Mouse (Mus musculus) midbrain, embryonic 13.5 days (tissue): ENCODE measurements around the gene Gtf2h1. TPM values are rescaled to one million over a fixed set of nuclear protein-coding genes. Genes with fewer than 3 reads are reported as not detected.

Source experiments
- ATAC-seq: fragments of 200-750 bp; cut with Nextera tagmentation; 2 replicates; pipeline ENCODE4 v1.8.0; 2017; ENCODE audit warnings: mild to moderate bottlenecking, moderate TSS enrichment, moderate library complexity
- H3K27ac ChIP-seq: fragments of 300-500 bp; sonication (generic); 2 replicates; pipeline ENCODE4 v1.5.1; 2015; ENCODE audit warnings: inconsistent platforms, mild to moderate bottlenecking, moderate library complexity
- H3K27me3 ChIP-seq: fragments of 300-500 bp; sonication (generic); 2 replicates; pipeline ENCODE4 v1.6.1; 2015; ENCODE audit warnings: mild to moderate bottlenecking, inconsistent platforms
- H3K36me3 ChIP-seq: fragments of 300-500 bp; sonication (generic); 2 replicates; pipeline ENCODE4 v1.6.1; 2015; ENCODE audit warnings: mild to moderate bottlenecking, inconsistent platforms
- H3K4me1 ChIP-seq: fragments of 300-500 bp; sonication (generic); replicated peaks from 2 replicates; pipeline ENCODE4 v1.6.1; 2015; ENCODE audit warnings: inconsistent platforms
- H3K4me2 ChIP-seq: fragments of 300-500 bp; sonication (generic); replicated peaks from 2 replicates; pipeline ENCODE4 v1.6.1; 2015; ENCODE audit warnings: moderate library complexity, mild to moderate bottlenecking, inconsistent platforms
- H3K4me3 ChIP-seq: fragments of 300-500 bp; sonication (generic); replicated peaks from 2 replicates; pipeline ENCODE4 v1.5.1; 2015; ENCODE audit warnings: mild to moderate bottlenecking, inconsistent platforms
- H3K9ac ChIP-seq: fragments of 300-500 bp; sonication (generic); replicated peaks from 2 replicates; pipeline ENCODE4 v1.6.1; 2015; ENCODE audit warnings: mild to moderate bottlenecking, inconsistent platforms
- H3K9me3 ChIP-seq: fragments of 300-500 bp; sonication (generic); 2 replicates; pipeline ENCODE4 v1.6.1; 2016; ENCODE audit warnings: mild to moderate bottlenecking, inconsistent platforms
- WGBS: fragments of 180-500 bp; shearing (Covaris S2); methylation state at CpG from one replicate; pipeline ENCODE4 v1.1.7; 2015; 5-methylcytosine and 5-hydroxymethylcytosine counted together
- polyA plus RNA-seq: library from polyadenylated mRNA; unstranded; fragments of >200 nt; fragmentation: Nextera tagmentation; extraction: Ambion mirVana; gene quantifications from 2 replicates; pipeline ENCODE4 v1.2.1, GENCODE M21; 2015

The Gtf2h1 gene
- polyA plus RNA-seq, 1 experiment from 2014 or later: 48.4 TPM

DNA sequence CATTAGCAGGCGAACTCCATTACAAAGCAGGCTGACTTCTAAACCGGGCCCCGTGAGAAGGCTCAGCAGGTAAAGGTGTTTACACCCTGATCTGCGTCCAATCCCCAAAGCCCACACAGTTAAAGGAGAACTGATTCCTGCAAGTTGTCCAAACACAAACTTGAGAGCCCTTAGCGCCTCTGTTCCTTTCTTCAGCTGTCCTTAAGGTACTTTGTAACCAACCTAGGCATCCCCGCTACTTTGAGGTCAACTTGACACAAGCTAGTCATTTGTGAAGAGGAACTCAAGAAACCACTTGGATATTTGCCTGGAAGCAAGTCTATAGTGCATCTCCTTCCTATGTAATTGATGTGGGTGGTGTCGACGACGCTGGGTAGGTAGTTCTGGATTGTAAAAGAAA is 61.5 kb downstream of the Gtf2h1 start:
- no peak overlapping the region for H3K27ac ChIP-seq
- H3K36me3 ChIP-seq: peaks cover 35% of the 10 kb centered on the region
- H3K4me1 ChIP-seq: no peaks in the 10 kb centered on the region
- no peaks in the 10 kb centered on the region for H3K9me3 ChIP-seq
- 79% methylated on average over 9 of the region's 9 CpGs for WGBS
- ATAC-seq: no peak
- no peaks in the 10 kb centered on the region for H3K27me3 ChIP-seq
- no peak overlapping the region for H3K4me3 ChIP-seq
- H3K9ac ChIP-seq: no peak overlapping the region
- no peak overlapping the region for H3K4me2 ChIP-seq

DNA sequence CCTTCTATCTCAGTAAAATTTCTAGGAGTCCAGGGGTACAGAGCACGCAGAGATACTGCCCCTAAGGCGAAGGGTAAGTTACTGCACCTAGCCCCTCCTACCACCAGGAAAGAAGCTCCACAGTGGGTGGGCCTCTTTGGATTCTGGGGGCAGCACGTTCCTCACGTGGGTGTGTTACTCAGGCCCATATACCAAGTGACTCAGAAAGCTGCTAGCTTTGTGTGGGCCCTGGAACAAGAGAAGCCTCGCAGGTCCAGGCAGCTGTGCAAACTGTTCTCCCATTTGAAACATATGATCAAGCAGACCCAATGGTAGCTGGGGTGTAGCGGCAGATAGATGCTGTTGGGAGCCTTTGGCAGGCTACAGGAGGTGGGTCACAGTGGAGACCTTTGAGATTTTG is 63.1 kb downstream of the Gtf2h1 start:
- WGBS: 61% methylated on average over 6 of the region's 6 CpGs
- H3K4me1 ChIP-seq: no peaks in the 10 kb centered on the region
- no peak overlapping the region for H3K4me2 ChIP-seq
- no peak overlapping the region for H3K27ac ChIP-seq
- no peak overlapping the region for H3K4me3 ChIP-seq
- H3K9me3 ChIP-seq: no peaks in the 10 kb centered on the region
- H3K9ac ChIP-seq: no peak overlapping the region
- peaks cover 19% of the 10 kb centered on the region for H3K36me3 ChIP-seq
- ATAC-seq: no peak
- H3K27me3 ChIP-seq: no peaks in the 10 kb centered on the region

GRCm38 (mm10) chr7:46860996-46861395 is 65.1 kb downstream of the Gtf2h1 start, which contains the start of gene Ldhc:
TSS of gene Ldhc (plus strand) at chr7:46861203.
- Histone ChIP-seq H3K4me2 (no peak within 1 kb of the TSS), H3K36me3 (no peaks in the 10 kb centered on the region), H3K4me1 (no peaks in the 10 kb centered on the region), H3K4me3 (no peak within 1 kb of the TSS), H3K27ac (no peak within 1 kb of the TSS), H3K9me3 (no peaks in the 10 kb centered on the region), H3K9ac (no peak within 1 kb of the TSS), H3K27me3 (no peaks in the 10 kb centered on the region)
- no peak for ATAC-seq
- 44% methylated on average over 10 of the region's 10 CpGs for WGBS

- Histone ChIP-seq H3K27ac (no peak overlapping the region), H3K9me3 (no peaks in the 10 kb centered on the region), H3K4me2 (no peak overlapping the region), H3K9ac (no peak overlapping the region), H3K27me3 (no peaks in the 10 kb centered on the region), H3K4me1 (no peaks in the 10 kb centered on the region), H3K4me3 (no peak overlapping the region), H3K36me3 (no peaks in the 10 kb centered on the region)
- 81% methylated on average over 4 of the region's 4 CpGs for WGBS
- ATAC-seq: no peak
Measured at GRCm38 (mm10) chr7:46871988-46872387, 76.1 kb downstream of the Gtf2h1 start.

Other genes starting within 250 kb of the Gtf2h1 start
- 28.9 and 30.0 TPM in 2 replicates for gene Sergef, start 156.3 kb upstream of the Gtf2h1 start, polyA plus RNA-seq
- 0.12 and 0.41 TPM in 2 replicates for gene Tph1, start 123.6 kb upstream of the Gtf2h1 start, polyA plus RNA-seq
- 19.0 and 19.6 TPM in 2 replicates for gene Saal1, start 85.4 kb upstream of the Gtf2h1 start, polyA plus RNA-seq
- 0.17 TPM in 1 of 2 replicates, not detected in the other for gene Saa3, start 80.4 kb upstream of the Gtf2h1 start, polyA plus RNA-seq
- gene Saa4, start 63.5 kb upstream of the Gtf2h1 start, polyA plus RNA-seq: not detected in 2 replicates
- not detected in 2 replicates for gene Saa1, start 53.1 kb upstream of the Gtf2h1 start, polyA plus RNA-seq
- gene Saa2, start 44.3 kb upstream of the Gtf2h1 start, polyA plus RNA-seq: not detected in 2 replicates
- gene Hps5, start within 50 bp of the Gtf2h1 start, polyA plus RNA-seq: 15.8 and 15.9 TPM in 2 replicates
- gene Ldha, start 45.4 kb downstream of the Gtf2h1 start, polyA plus RNA-seq: 501 and 553 TPM in 2 replicates
- gene Ldhc, start 65.1 kb downstream of the Gtf2h1 start, polyA plus RNA-seq: 0.22 TPM in 1 of 2 replicates, not detected in the other
- 419 and 434 TPM in 2 replicates for gene Tsg101, start 123.9 kb downstream of the Gtf2h1 start, polyA plus RNA-seq
- gene Uevld, start 162.4 kb downstream of the Gtf2h1 start, polyA plus RNA-seq: 7.4 and 7.5 TPM in 2 replicates
- not detected in 2 replicates for gene Gm9999, start 187.5 kb downstream of the Gtf2h1 start, polyA plus RNA-seq
- 9.5 and 9.6 TPM in 2 replicates for gene Spty2d1, start 212.3 kb downstream of the Gtf2h1 start, polyA plus RNA-seq